Mouse (Mus musculus) midbrain, embryonic 12.5 days (tissue): ENCODE measurements around the gene Xlr3c. TPM values are rescaled to one million over a fixed set of nuclear protein-coding genes. Genes with fewer than 3 reads are reported as not detected.
A peak's percentile ranks its signal among the peaks of the same experiment; 100 is the strongest.
"Not testable (repeated sequence)": the region's sequence is repeated elsewhere in the genome, so short reads cannot be mapped to it uniquely, and the experiment has no call there.

Experiments
- ATAC-seq: fragments of 200-750 bp; cut with Nextera tagmentation; 2 replicates; pipeline ENCODE4 v1.8.0; 2017; ENCODE audit warnings: low read depth, moderate TSS enrichment, moderate library complexity; ENCODE audit not compliant: low FRiP score
- H3K27ac ChIP-seq: fragments of 300-500 bp; sonication (generic); replicated peaks from 2 replicates; pipeline ENCODE4 v1.5.1; 2016; ENCODE audit warnings: mild to moderate bottlenecking
- H3K27me3 ChIP-seq: fragments of 300-500 bp; sonication (generic); 2 replicates; pipeline ENCODE4 v1.6.1; 2016; ENCODE audit warnings: mild to moderate bottlenecking
- H3K36me3 ChIP-seq: fragments of 300-500 bp; sonication (generic); 2 replicates; pipeline ENCODE4 v1.6.1; 2016
- H3K4me1 ChIP-seq: fragments of 300-500 bp; sonication (generic); 2 replicates; pipeline ENCODE4 v1.6.1; 2016
- H3K4me2 ChIP-seq: fragments of 300-500 bp; sonication (generic); replicated peaks from 2 replicates; pipeline ENCODE4 v1.6.1; 2016; ENCODE audit warnings: mild to moderate bottlenecking, moderate library complexity
- H3K4me3 ChIP-seq: fragments of 300-500 bp; sonication (generic); 2 replicates; pipeline ENCODE4 v1.5.1; 2016; ENCODE audit warnings: mild to moderate bottlenecking
- H3K9ac ChIP-seq: fragments of 300-500 bp; sonication (generic); replicated peaks from 2 replicates; pipeline ENCODE4 v1.6.1; 2016; ENCODE audit warnings: mild to moderate bottlenecking, moderate library complexity
- H3K9me3 ChIP-seq: fragments of 300-500 bp; sonication (generic); 2 replicates; pipeline ENCODE4 v1.6.1; 2016; ENCODE audit warnings: mild to moderate bottlenecking
- WGBS: fragments of 180-500 bp; shearing (Covaris S2); methylation state at CpG from one replicate; pipeline ENCODE4 v1.1.7; 2016; 5-methylcytosine and 5-hydroxymethylcytosine counted together
- polyA plus RNA-seq: library from polyadenylated mRNA; unstranded; fragments of >200 nt; fragmentation: Nextera tagmentation; extraction: Ambion mirVana; gene quantifications from 2 replicates; pipeline ENCODE4 v1.2.1, GENCODE M21; 2016

Xlr3c gene
- polyA plus RNA-seq: 0.37 TPM in 1 of 2 replicates, not detected in the other

- H3K36me3 ChIP-seq, H3K27me3 ChIP-seq, H3K4me1 ChIP-seq, H3K4me2 ChIP-seq, H3K9ac ChIP-seq, H3K4me3 ChIP-seq, ATAC-seq, H3K27ac ChIP-seq, H3K9me3 ChIP-seq: not testable (repeated sequence)
- 84% methylated on average over 14 of the region's 14 CpGs for WGBS
Observed at GRCm38 (mm10) chrX:73265270-73265669, at the start of gene Xlr3c. Xlr3c (minus strand) TSS chrX:73265390.

GRCm38 (mm10) chrX:73312522-73312921, 47.3 kb upstream of the Xlr3c start:
- H3K4me3 ChIP-seq: no peak overlapping the region
- 53% methylated on average over 3 of the region's 3 CpGs for WGBS
- no peaks in the 10 kb centered on the region for H3K9me3 ChIP-seq
- H3K36me3 ChIP-seq: no peaks in the 10 kb centered on the region
- H3K9ac ChIP-seq: no peak overlapping the region
- H3K4me1 ChIP-seq: no peaks in the 10 kb centered on the region
- ATAC-seq: no peak
- no peak overlapping the region for H3K27ac ChIP-seq
- H3K27me3 ChIP-seq: no peaks in the 10 kb centered on the region
- H3K4me2 ChIP-seq: no peak overlapping the region

- not testable (repeated sequence) for H3K36me3 ChIP-seq, H3K4me3 ChIP-seq, H3K27ac ChIP-seq, H3K27me3 ChIP-seq, H3K4me2 ChIP-seq, H3K4me1 ChIP-seq, ATAC-seq, H3K9me3 ChIP-seq, H3K9ac ChIP-seq
- WGBS: 81% methylated on average over 9 of the region's 10 CpGs
Observed at GRCm38 (mm10) chrX:73295745-73296144, 30.6 kb upstream of the Xlr3c start.

- 94% methylated on average over 15 of the region's 17 CpGs for WGBS
- H3K9ac ChIP-seq, H3K9me3 ChIP-seq: not testable (repeated sequence)
Observed at GRCm38 (mm10) chrX:73292876-73293275, 27.7 kb upstream of the Xlr3c start, which contains the start of the genes Xlr5a and Xlr5c. Xlr5a (minus strand) TSS chrX:73292976. Xlr5c (minus strand) TSS chrX:73292976.

GRCm38 (mm10) chrX:73262428-73262827, 2.8 kb downstream of the Xlr3c start:
- H3K4me3 ChIP-seq, H3K27ac ChIP-seq, H3K4me1 ChIP-seq, H3K9me3 ChIP-seq, ATAC-seq, H3K36me3 ChIP-seq, H3K4me2 ChIP-seq, H3K27me3 ChIP-seq, H3K9ac ChIP-seq: not testable (repeated sequence)
- WGBS: 73% methylated on average over 2 of the region's 2 CpGs

More at GRCm38 (mm10) chrX:73292876-73293275, 27.7 kb upstream of the Xlr3c start, which contains the start of the genes Xlr5a and Xlr5c:
- not testable (repeated sequence) for H3K27ac ChIP-seq, H3K4me1 ChIP-seq, H3K27me3 ChIP-seq, ATAC-seq, H3K4me3 ChIP-seq, H3K36me3 ChIP-seq, H3K4me2 ChIP-seq

GRCm38 (mm10) chrX:73242821-73243325, 22.3 kb downstream of the Xlr3c start, which contains the start of gene Xlr4c:
Xlr4c (minus strand) TSS chrX:73243130.
- H3K4me2 ChIP-seq, H3K4me3 ChIP-seq, H3K9me3 ChIP-seq, H3K4me1 ChIP-seq, ATAC-seq, H3K36me3 ChIP-seq, H3K27ac ChIP-seq, H3K27me3 ChIP-seq, H3K9ac ChIP-seq: not testable (repeated sequence)
- WGBS: 85% methylated on average over 14 of the region's 14 CpGs

GRCm38 (mm10) chrX:73229288-73229687, 35.9 kb downstream of the Xlr3c start:
- no peak for ATAC-seq
- WGBS: 44% methylated on average over 3 of the region's 3 CpGs

GRCm38 (mm10) chrX:73228606-73229214, 36.5 kb downstream of the Xlr3c start:
- ATAC-seq: peak; percentile 55
- WGBS: 20% methylated on average over 38 of the region's 51 CpGs
- H3K27ac ChIP-seq: peak overlapping the region; percentile 90
- H3K27me3 ChIP-seq: no peaks in the 10 kb centered on the region
- no peaks in the 10 kb centered on the region for H3K9me3 ChIP-seq
- H3K4me1 ChIP-seq: no peaks in the 10 kb centered on the region
- peak overlapping the region; percentile 67 for H3K4me3 ChIP-seq
- H3K4me2 ChIP-seq: peak overlapping the region; percentile 74
- no peaks in the 10 kb centered on the region for H3K36me3 ChIP-seq
- peak overlapping the region; percentile 68 for H3K9ac ChIP-seq

More at GRCm38 (mm10) chrX:73229288-73229687, 35.9 kb downstream of the Xlr3c start:
- Histone ChIP-seq H3K4me1 (no peaks in the 10 kb centered on the region), H3K4me3 (peak overlapping the region; percentile 67), H3K4me2 (peak overlapping the region; percentile 74), H3K36me3 (no peaks in the 10 kb centered on the region), H3K9ac (peak overlapping the region; percentile 68), H3K27me3 (no peaks in the 10 kb centered on the region), H3K9me3 (no peaks in the 10 kb centered on the region), H3K27ac (no peak overlapping the region)

GRCm38 (mm10) chrX:73227914-73228605, 37.1 kb downstream of the Xlr3c start, which contains the start of gene F8a:
F8a (plus strand) TSS chrX:73228291.
- no peaks in the 10 kb centered on the region for H3K36me3 ChIP-seq

GRCm38 (mm10) chrX:73225365-73225764, 39.8 kb downstream of the Xlr3c start:
- no peak overlapping the region for H3K4me2 ChIP-seq
- H3K4me3 ChIP-seq: no peak overlapping the region
- WGBS: 52% methylated on average over 1 of the region's 1 CpGs
- H3K9me3 ChIP-seq: no peaks in the 10 kb centered on the region
- H3K36me3 ChIP-seq: no peaks in the 10 kb centered on the region
- no peak for ATAC-seq
- no peak overlapping the region for H3K27ac ChIP-seq
- H3K27me3 ChIP-seq: no peaks in the 10 kb centered on the region
- H3K4me1 ChIP-seq: no peaks in the 10 kb centered on the region
- H3K9ac ChIP-seq: no peak overlapping the region

More at GRCm38 (mm10) chrX:73227914-73228605, 37.1 kb downstream of the Xlr3c start, which contains the start of gene F8a:
- Histone ChIP-seq H3K9me3 (no peaks in the 10 kb centered on the region), H3K9ac (peak within 1 kb of the TSS; percentile 68), H3K27me3 (no peaks in the 10 kb centered on the region), H3K4me3 (peak within 1 kb of the TSS; percentile 67), H3K27ac (peak within 1 kb of the TSS; percentile 90), H3K4me2 (peak within 1 kb of the TSS; percentile 74), H3K4me1 (no peaks in the 10 kb centered on the region)
- WGBS: 17% methylated on average over 34 of the region's 39 CpGs
- ATAC-seq: peak; percentile 96

- ATAC-seq: not testable (repeated sequence)
Observed at GRCm38 (mm10) chrX:73213819-73214564, 51.2 kb downstream of the Xlr3c start, which contains the start of gene Xlr4b. Xlr4b (plus strand) TSS chrX:73214333.

More at GRCm38 (mm10) chrX:73213819-73214564, 51.2 kb downstream of the Xlr3c start, which contains the start of gene Xlr4b:
- H3K4me3 ChIP-seq, H3K36me3 ChIP-seq, H3K9me3 ChIP-seq, H3K9ac ChIP-seq, H3K4me2 ChIP-seq, H3K27ac ChIP-seq, H3K4me1 ChIP-seq, H3K27me3 ChIP-seq: not testable (repeated sequence)
- 81% methylated on average over 15 of the region's 19 CpGs for WGBS
